Mouse (Mus musculus) CH12.LX (cell line): Measurements from ENCODE around the gene Flt1.

Experiments
- CTCF ChIP-seq, 2 experiments: IDR thresholded peaks in 1 of 2; conservative IDR thresholded peaks in 1 of 2; 2 replicates each; pipeline ENCODE4 v1.5.1; 2011 to 2012; ENCODE audit warnings: low read depth in 2 of 2, low read length in 2 of 2, improper control_type of control experiment in 1 of 2, inconsistent platforms in 1 of 2, mild to moderate bottlenecking in 1 of 2, moderate library complexity in 1 of 2
- EP300 ChIP-seq: IDR thresholded peaks from 2 replicates; pipeline ENCODE4 v1.6.1; 2011; ENCODE audit warnings: low read length, improper control_type of control experiment
- GABPA ChIP-seq: IDR thresholded peaks from 2 replicates; pipeline ENCODE4 v1.6.1; 2012; ENCODE audit warnings: low read depth, low read length, improper control_type of control experiment, inconsistent platforms; ENCODE audit not compliant: insufficient replicate concordance
- MAFK ChIP-seq: IDR thresholded peaks from 2 replicates; pipeline ENCODE4 v1.6.1; 2011; ENCODE audit warnings: low read length, improper control_type of control experiment; ENCODE audit not compliant: insufficient replicate concordance
- MXI1 ChIP-seq: IDR thresholded peaks from 2 replicates; pipeline ENCODE4 v1.6.1; 2011; ENCODE audit warnings: mild to moderate bottlenecking, low read depth, low read length, improper control_type of control experiment
- NELFE ChIP-seq: IDR thresholded peaks from 2 replicates; pipeline ENCODE4 v1.6.1; 2011; ENCODE audit warnings: low read depth, low read length, improper control_type of control experiment
- POLR2A ChIP-seq: IDR thresholded peaks from 2 replicates; pipeline ENCODE4 v1.6.1; 2011; ENCODE audit warnings: low read depth, mild to moderate bottlenecking, improper control_type of control experiment, low read length
- POLR2AphosphoS2 ChIP-seq: IDR thresholded peaks from 2 replicates; pipeline ENCODE4 v1.6.1; 2011; ENCODE audit warnings: low read depth, low read length, improper control_type of control experiment
- USF1 ChIP-seq: IDR thresholded peaks from 2 replicates; pipeline ENCODE4 v1.6.1; 2014; ENCODE audit warnings: low read depth, mild to moderate bottlenecking, inconsistent platforms, low read length, improper control_type of control experiment
- USF2 ChIP-seq: conservative IDR thresholded peaks from 2 replicates; pipeline ENCODE4 v1.6.1; 2011; ENCODE audit warnings: low read depth, low read length, improper control_type of control experiment
- ZC3H11A ChIP-seq: IDR thresholded peaks from 2 replicates; pipeline ENCODE4 v1.6.1; 2012; ENCODE audit warnings: low read depth, mild to moderate bottlenecking, inconsistent platforms, low read length, improper control_type of control experiment
- ZKSCAN1 ChIP-seq: IDR thresholded peaks from 2 replicates; pipeline ENCODE4 v1.6.1; 2012; ENCODE audit warnings: low read depth, inconsistent platforms, low read length, improper control_type of control experiment, borderline replicate concordance
- ZMIZ1 ChIP-seq: IDR thresholded peaks from 2 replicates; pipeline ENCODE4 v1.6.1; 2012; ENCODE audit warnings: low read depth, mild to moderate bottlenecking, inconsistent platforms, low read length, improper control_type of control experiment
- ZNF384 ChIP-seq: IDR thresholded peaks from 2 replicates; pipeline ENCODE4 v1.6.1; 2012; ENCODE audit warnings: low read depth, low read length, improper control_type of control experiment, inconsistent platforms

- TF ChIP-seq MAFK (no peak), POLR2A (no peak), CTCF (conservative IDR thresholded peaks at IDR 0.05 in 1 of 2, IDR thresholded peaks at IDR 0.05 in 1 of 2; ENCODE audit: low read depth in 2 of 2, low read length in 2 of 2) (no peak), ZNF384 (no peak), ZKSCAN1 (no peak), POLR2AphosphoS2 (no peak), GABPA (peak; percentile 70), EP300 (peak; percentile 32), USF1 (no peak), NELFE (no peak), ZC3H11A (no peak), MXI1 (peak; percentile 58; the same call in 1 of the 2 replicates), USF2 (no peak), ZMIZ1 (no peak)
Observed at GRCm38 (mm10) chr5:147683707-147684323, 42.0 kb downstream of the Flt1 start.
